Mouse (Mus musculus) gastrocnemius, postnatal 14 days (tissue): ENCODE data around the gene Rps6ka1. TPM values are rescaled to one million over a fixed set of nuclear protein-coding genes. Genes with fewer than 3 reads are reported as not detected.
A peak's percentile ranks its signal among the peaks of the same experiment; 100 is the strongest.

Source experiments
- DNase-seq: peaks from one replicate; pipeline ENCODE4 v3.0.0; 2021; ENCODE audit warnings: mixed read lengths
- intact Hi-C: fragments of 180-260 bp; cut with DNase I; formaldehyde crosslinking; loops from one replicate; pipeline ENCODE4 v1.15.1; 2025; ENCODE audit warnings: low total_unique reads
- total RNA-seq, 2 experiments: library from RNA; stranded (reverse); gene quantifications; 2 replicates each; pipeline ENCODE4 v1.2.3; 2021

Rps6ka1 gene
- total RNA-seq, 2 experiments from 2014 or later = 5.0 to 5.4 TPM

- no peak for DNase-seq
These were observed 57.1 kb downstream of the Rps6ka1 start for GRCm38 (mm10) chr4:133830453-133830852.

GRCm38 (mm10) chr4:133829281-133830070 is 58.1 kb downstream of the Rps6ka1 start:
- DNase-seq = peak; percentile 48
- intact Hi-C loops = loop anchor here (2.0 to 5.0 kb wide), 2 partner anchors 159 to 237 kb away; no protein-coding TSS in a partner anchor

More at GRCm38 (mm10) chr4:133830453-133830852, 57.1 kb downstream of the Rps6ka1 start:
- intact Hi-C loops = loop anchor here (5.0 kb wide), 1 partner anchor 238 kb away; no protein-coding TSS in a partner anchor

- DNase-seq = no peak
- intact Hi-C loops = loop anchor here (2.0 kb wide), 1 partner anchor 157 kb away; no protein-coding TSS in a partner anchor
These were observed 59.5 kb downstream of the Rps6ka1 start for GRCm38 (mm10) chr4:133827887-133828794.

GRCm38 (mm10) chr4:133827354-133827753 is 60.2 kb downstream of the Rps6ka1 start:
- intact Hi-C loops = no loop called here
- DNase-seq = no peak

- peak; percentile 36 for DNase-seq
- intact Hi-C loops = no loop called here
These were observed 61.9 kb downstream of the Rps6ka1 start for GRCm38 (mm10) chr4:133825731-133826130.

- intact Hi-C loops = no loop called here
- DNase-seq = no peak
These were observed 66.6 kb downstream of the Rps6ka1 start for GRCm38 (mm10) chr4:133820806-133821560.

GRCm38 (mm10) chr4:133820166-133820565 is 67.4 kb downstream of the Rps6ka1 start:
- intact Hi-C loops = no loop called here
- DNase-seq = no peak

- DNase-seq = no peak
- intact Hi-C loops = no loop called here
These were observed 70.2 kb downstream of the Rps6ka1 start for GRCm38 (mm10) chr4:133817356-133817755.

- no peak for DNase-seq
- intact Hi-C loops = no loop called here
These were observed 71.1 kb downstream of the Rps6ka1 start for GRCm38 (mm10) chr4:133816504-133816875.

- intact Hi-C loops = no loop called here
- DNase-seq = no peak
These were observed 71.7 kb downstream of the Rps6ka1 start for GRCm38 (mm10) chr4:133815635-133816503.

GRCm38 (mm10) chr4:133814804-133815515 is 72.6 kb downstream of the Rps6ka1 start:
- no peak for DNase-seq
- intact Hi-C loops = no loop called here

- peak; percentile 93 for DNase-seq
- intact Hi-C loops = loop anchor here (2.0 kb wide), 1 partner anchor 57 kb away; the partner anchor contains the start of gene Arid1a
These were observed 73.4 kb downstream of the Rps6ka1 start for GRCm38 (mm10) chr4:133813992-133814803.

- intact Hi-C loops = loop anchor here (2.0 kb wide), 1 partner anchor 57 kb away; the partner anchor contains the start of gene Arid1a
- peak; percentile 97 for DNase-seq
These were observed 74.2 kb downstream of the Rps6ka1 start for GRCm38 (mm10) chr4:133813174-133813991.

- intact Hi-C loops = no loop called here
- DNase-seq = no peak
These were observed 83.0 kb downstream of the Rps6ka1 start for GRCm38 (mm10) chr4:133804401-133805263.

GRCm38 (mm10) chr4:133800589-133800988 is 87.0 kb downstream of the Rps6ka1 start:
- intact Hi-C loops = no loop called here

More at GRCm38 (mm10) chr4:133800589-133800988, 87.0 kb downstream of the Rps6ka1 start:
- no peak for DNase-seq
